Mouse (Mus musculus) midbrain, embryonic 11.5 days (tissue): ENCODE data around the gene Exosc1. TPM values are rescaled to one million over a fixed set of nuclear protein-coding genes. Genes with fewer than 3 reads are reported as not detected.
A peak's percentile ranks its signal among the peaks of the same experiment; 100 is the strongest.

Experiments
- ATAC-seq: fragments of 200-750 bp; cut with Nextera tagmentation; 2 replicates; pipeline ENCODE4 v1.8.0; 2017; ENCODE audit warnings: moderate TSS enrichment, moderate library complexity; ENCODE audit not compliant: low FRiP score
- DNase-seq: peaks from one replicate; pipeline ENCODE4 v3.0.0; 2015; ENCODE audit warnings: low spot score; ENCODE audit errors: missing footprints
- H3K27ac ChIP-seq: fragments of 300-500 bp; sonication (generic); 2 replicates; pipeline ENCODE4 v1.5.1; 2014; ENCODE audit warnings: low read depth, low read length
- H3K27me3 ChIP-seq: fragments of 300-500 bp; sonication (generic); 2 replicates; pipeline ENCODE4 v1.6.1; 2014; ENCODE audit warnings: mild to moderate bottlenecking, low read length, moderate library complexity, mixed read lengths; ENCODE audit not compliant: control insufficient read depth, insufficient read depth
- H3K36me3 ChIP-seq: fragments of 300-500 bp; sonication (generic); 2 replicates; pipeline ENCODE4 v1.6.1; 2014; ENCODE audit warnings: mild to moderate bottlenecking, low read length, moderate library complexity, mixed read lengths; ENCODE audit not compliant: control insufficient read depth, insufficient read depth
- H3K4me1 ChIP-seq: fragments of 300-500 bp; sonication (generic); 2 replicates; pipeline ENCODE4 v1.6.1; 2014; ENCODE audit warnings: low read length; ENCODE audit not compliant: control insufficient read depth, insufficient read depth
- H3K4me2 ChIP-seq: fragments of 300-500 bp; sonication (generic); 2 replicates; pipeline ENCODE4 v1.6.1; 2014; ENCODE audit warnings: mild to moderate bottlenecking, moderate library complexity
- H3K4me3 ChIP-seq: fragments of 300-500 bp; sonication (generic); 2 replicates; pipeline ENCODE4 v1.5.1; 2014; ENCODE audit warnings: low read depth, low read length
- H3K9ac ChIP-seq: fragments of 300-500 bp; sonication (generic); 2 replicates; pipeline ENCODE4 v1.6.1; 2014; ENCODE audit warnings: low read length
- H3K9me3 ChIP-seq: fragments of 300-500 bp; sonication (generic); 2 replicates; pipeline ENCODE4 v1.6.1; 2016; ENCODE audit warnings: low read length; ENCODE audit not compliant: control insufficient read depth
- WGBS: fragments of 180-500 bp; shearing (Covaris S2); extraction: QIAGEN DNeasy Blood & Tissue Kit; methylation state at CpG from one replicate; pipeline ENCODE4 v1.1.7; 2014; 5-methylcytosine and 5-hydroxymethylcytosine counted together
- polyA plus RNA-seq: library from polyadenylated mRNA; unstranded; fragments of >200 nt; fragmentation: Nextera tagmentation; extraction: Ambion mirVana; gene quantifications from 2 replicates; pipeline ENCODE4 v1.2.1, GENCODE M21; 2014

The Exosc1 gene
- polyA plus RNA-seq, 1 experiment from 2014 or later = 75.0 TPM

GRCm38 (mm10) chr19:41969618-41970017 is 36.4 kb upstream of the Exosc1 start:
- H3K36me3 ChIP-seq = peaks cover 18% of the 10 kb centered on the region
- DNase-seq = no peak
- no peak overlapping the region for H3K9ac ChIP-seq
- H3K9me3 ChIP-seq = no peaks in the 10 kb centered on the region
- no peak for ATAC-seq
- H3K27me3 ChIP-seq = no peaks in the 10 kb centered on the region
- WGBS = 96% methylated on average over 7 of the region's 7 CpGs
- no peak overlapping the region for H3K4me3 ChIP-seq
- peaks cover 3% of the 10 kb centered on the region; the same call in 1 of the 2 replicates for H3K4me1 ChIP-seq
- no peak overlapping the region for H3K4me2 ChIP-seq
- no peak overlapping the region for H3K27ac ChIP-seq

GRCm38 (mm10) chr19:41953574-41953973 is 20.4 kb upstream of the Exosc1 start:
- Histone ChIP-seq H3K27me3 (no peaks in the 10 kb centered on the region), H3K27ac (no peak overlapping the region), H3K36me3 (peaks cover 26% of the 10 kb centered on the region), H3K4me3 (no peak overlapping the region), H3K9me3 (no peaks in the 10 kb centered on the region), H3K4me2 (no peak overlapping the region), H3K4me1 (no peaks in the 10 kb centered on the region), H3K9ac (no peak overlapping the region)
- ATAC-seq (no peak), DNase-seq (no peak)
- WGBS = 92% methylated on average over 3 of the region's 3 CpGs

DNA sequence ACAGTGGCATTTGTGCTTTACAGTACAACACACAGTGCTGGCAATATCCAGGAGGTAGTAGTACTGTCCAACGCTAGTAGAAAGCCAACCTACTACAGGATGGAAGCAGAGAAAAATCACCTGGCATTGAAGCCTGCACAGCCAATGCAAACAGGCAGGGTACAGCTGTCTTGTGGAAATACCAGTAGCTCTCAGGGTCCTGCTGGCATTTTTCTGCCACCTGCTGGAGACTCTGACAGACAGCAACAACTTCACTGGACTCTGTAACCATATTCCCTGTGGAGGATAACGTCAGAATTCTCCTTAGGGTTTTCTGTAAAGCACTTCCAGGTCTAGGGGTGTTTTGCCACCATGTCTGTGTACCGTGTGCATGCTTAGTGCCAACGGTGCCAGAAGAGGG is 19.1 kb upstream of the Exosc1 start:
- no peak overlapping the region for H3K4me2 ChIP-seq
- DNase-seq (no peak), ATAC-seq (no peak)
- no peak overlapping the region for H3K4me3 ChIP-seq
- H3K4me1 ChIP-seq = no peaks in the 10 kb centered on the region
- WGBS = 93% methylated on average over 4 of the region's 4 CpGs
- H3K9ac ChIP-seq = no peak overlapping the region
- no peaks in the 10 kb centered on the region for H3K9me3 ChIP-seq
- no peak overlapping the region for H3K27ac ChIP-seq
- H3K36me3 ChIP-seq = peaks cover 27% of the 10 kb centered on the region
- no peaks in the 10 kb centered on the region for H3K27me3 ChIP-seq

DNA sequence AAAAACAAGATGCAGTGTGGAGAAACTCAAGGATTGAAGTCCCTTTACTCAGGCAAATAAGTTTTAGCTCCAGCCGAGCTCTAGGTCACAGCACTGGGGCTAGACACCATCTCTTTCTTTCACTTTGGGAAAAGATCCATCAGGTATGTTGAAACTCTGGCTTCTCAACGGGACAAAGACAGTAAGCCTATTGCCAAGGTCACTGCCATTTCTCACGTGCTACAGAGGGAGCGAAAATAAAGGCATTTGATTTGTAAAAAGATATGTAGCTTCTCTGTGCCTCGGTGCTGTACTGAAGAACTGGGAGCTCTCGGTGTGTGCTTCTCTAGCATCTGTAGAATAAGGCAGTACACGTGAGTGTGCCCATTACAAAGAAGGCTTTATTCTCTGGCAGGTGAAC is 10.6 kb upstream of the Exosc1 start:
- Histone ChIP-seq H3K36me3 (peaks cover 51% of the 10 kb centered on the region), H3K4me2 (no peak overlapping the region), H3K4me1 (no peaks in the 10 kb centered on the region), H3K27ac (no peak overlapping the region), H3K9ac (no peak overlapping the region), H3K27me3 (no peaks in the 10 kb centered on the region), H3K4me3 (no peak overlapping the region), H3K9me3 (no peaks in the 10 kb centered on the region; the same call in 1 of the 2 replicates)
- WGBS = 91% methylated on average over 7 of the region's 7 CpGs
- ATAC-seq (no peak), DNase-seq (no peak)

DNA sequence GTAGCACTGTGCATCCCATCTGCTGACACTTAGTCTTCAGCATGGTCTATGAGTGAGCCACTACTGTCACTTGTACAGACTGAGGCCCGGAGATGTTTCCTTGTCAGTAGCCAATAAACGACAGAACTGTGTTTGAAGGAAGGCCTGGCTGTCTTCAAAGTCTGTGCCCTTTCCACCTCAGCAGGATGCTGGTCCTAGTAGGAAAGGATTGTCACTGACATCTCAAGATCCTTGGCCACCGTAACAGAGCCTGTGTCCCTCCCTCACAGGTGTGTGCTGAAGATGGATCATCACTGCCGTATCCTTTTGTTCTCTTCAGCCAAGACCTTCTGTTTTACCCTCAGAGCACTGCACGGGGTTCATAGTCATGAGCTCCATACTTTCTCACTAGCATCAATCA is 5.3 kb upstream of the Exosc1 start:
- peaks cover 22% of the 10 kb centered on the region for H3K36me3 ChIP-seq

GRCm38 (mm10) chr19:41935921-41936320 is 2.7 kb upstream of the Exosc1 start:
- Histone ChIP-seq H3K4me1 (peaks cover 13% of the 10 kb centered on the region), H3K27ac (no peak overlapping the region), H3K4me3 (no peak overlapping the region), H3K36me3 (peaks cover 9% of the 10 kb centered on the region), H3K9me3 (no peaks in the 10 kb centered on the region), H3K27me3 (no peaks in the 10 kb centered on the region), H3K4me2 (no peak overlapping the region), H3K9ac (no peak overlapping the region)
- 88% methylated on average over 1 of the region's 1 CpGs for WGBS
- DNase-seq = no peak
- ATAC-seq = no peak

More for the DNA sequence above, 5.3 kb upstream of the Exosc1 start:
- peaks cover 6% of the 10 kb centered on the region for H3K4me1 ChIP-seq
- H3K9me3 ChIP-seq = no peaks in the 10 kb centered on the region
- H3K4me2 ChIP-seq = no peak overlapping the region
- DNase-seq = peak; percentile 81
- WGBS = 91% methylated on average over 5 of the region's 5 CpGs
- no peaks in the 10 kb centered on the region for H3K27me3 ChIP-seq
- H3K27ac ChIP-seq = no peak overlapping the region
- no peak overlapping the region for H3K9ac ChIP-seq
- no peak for ATAC-seq
- no peak overlapping the region for H3K4me3 ChIP-seq

- Histone ChIP-seq H3K27me3 (no peaks in the 10 kb centered on the region), H3K9me3 (no peaks in the 10 kb centered on the region), H3K4me3 (peak overlapping the region; percentile 89), H3K4me1 (peaks cover 13% of the 10 kb centered on the region), H3K4me2 (peak overlapping the region; percentile 82), H3K27ac (no peak overlapping the region), H3K9ac (peak overlapping the region; percentile 80), H3K36me3 (peaks cover 9% of the 10 kb centered on the region)
- DNase-seq (no peak), ATAC-seq (no peak)
- 30% methylated on average over 6 of the region's 6 CpGs for WGBS
These were observed 901 bp upstream of the Exosc1 start for GRCm38 (mm10) chr19:41934124-41934523.

GRCm38 (mm10) chr19:41932686-41933085 is 537 bp downstream of the Exosc1 start:
- Histone ChIP-seq H3K9ac (peak overlapping the region; percentile 75), H3K27me3 (no peaks in the 10 kb centered on the region), H3K9me3 (no peaks in the 10 kb centered on the region), H3K4me2 (peak overlapping the region; percentile 74), H3K36me3 (peaks cover 2% of the 10 kb centered on the region), H3K27ac (peak overlapping the region; percentile 14; the same call in 1 of the 2 replicates), H3K4me3 (peak overlapping the region; percentile 89), H3K4me1 (peaks cover 13% of the 10 kb centered on the region)
- peak; percentile 38; the same call in 1 of the 2 replicates for ATAC-seq
- under 1% methylated on average over 28 of the region's 28 CpGs for WGBS
- DNase-seq = peak; percentile 85

- DNase-seq = peak; percentile 72
- WGBS = 84% methylated on average over 5 of the region's 5 CpGs
- peaks cover 22% of the 10 kb centered on the region for H3K36me3 ChIP-seq
- no peak overlapping the region for H3K9ac ChIP-seq
- no peaks in the 10 kb centered on the region for H3K27me3 ChIP-seq
- H3K9me3 ChIP-seq = no peaks in the 10 kb centered on the region
- no peaks in the 10 kb centered on the region for H3K4me1 ChIP-seq
- no peak overlapping the region for H3K4me2 ChIP-seq
- no peak for ATAC-seq
- no peak overlapping the region for H3K27ac ChIP-seq
- H3K4me3 ChIP-seq = no peak overlapping the region
These were observed 12.7 kb downstream of the Exosc1 start for GRCm38 (mm10) chr19:41920412-41921067.
